Mouse (Mus musculus) retina, embryonic 14.5 days (tissue): ENCODE data around the gene Lyz2.
"Not testable (repeated sequence)": the region's sequence is repeated elsewhere in the genome, so short reads cannot be mapped to it uniquely, and the experiment has no call there.

ENCODE experiments used
- DNase-seq: peaks from one replicate; pipeline ENCODE4 v3.0.0-alpha.2; 2015; ENCODE audit warnings: low spot score

Lyz2 gene

DNA sequence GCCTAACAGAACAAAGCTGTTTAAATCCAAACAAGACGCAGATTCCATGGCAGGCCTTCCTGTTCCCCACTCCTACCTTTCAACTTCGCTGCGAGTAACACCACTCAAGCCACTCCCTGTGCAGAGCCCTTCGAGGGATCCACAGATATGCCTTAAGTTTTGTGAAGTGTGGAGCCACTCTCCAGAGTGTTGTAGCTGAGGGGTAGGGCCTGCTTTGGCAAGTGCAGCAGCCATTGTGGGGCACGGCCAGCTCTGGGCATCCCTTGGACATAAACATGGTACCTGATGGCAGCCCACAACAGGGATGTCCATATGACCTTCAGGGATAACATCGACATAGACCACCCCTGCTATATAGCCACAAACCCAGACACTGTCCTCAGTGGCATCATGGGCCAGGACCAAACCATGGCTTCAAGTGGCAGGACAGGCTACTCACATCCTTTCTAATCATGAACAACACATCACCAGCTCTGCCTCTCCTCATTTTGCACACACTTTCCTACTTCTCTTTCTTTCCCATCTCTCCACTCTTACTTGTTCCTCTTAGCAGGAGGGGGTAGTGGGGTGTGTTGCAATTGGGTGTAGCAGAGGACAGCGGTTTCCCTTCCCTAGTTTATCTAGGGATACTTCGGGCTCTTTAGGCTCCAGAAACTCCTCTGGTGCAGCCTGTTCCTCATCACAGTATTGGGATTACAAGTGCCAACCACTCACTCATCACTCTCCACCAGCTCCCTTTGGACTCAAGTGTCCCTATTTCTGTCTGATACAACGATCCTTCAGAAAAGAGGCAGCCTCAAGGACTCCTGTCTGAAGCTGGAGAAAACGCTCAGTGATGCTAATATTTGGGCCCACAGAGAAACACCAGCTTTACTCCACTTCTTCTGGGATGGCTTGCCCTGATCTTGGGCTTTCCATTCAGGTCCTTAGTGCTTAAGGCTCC is 2.7 kb upstream of the Lyz2 start:
- DNase-seq, result no peak

DNA sequence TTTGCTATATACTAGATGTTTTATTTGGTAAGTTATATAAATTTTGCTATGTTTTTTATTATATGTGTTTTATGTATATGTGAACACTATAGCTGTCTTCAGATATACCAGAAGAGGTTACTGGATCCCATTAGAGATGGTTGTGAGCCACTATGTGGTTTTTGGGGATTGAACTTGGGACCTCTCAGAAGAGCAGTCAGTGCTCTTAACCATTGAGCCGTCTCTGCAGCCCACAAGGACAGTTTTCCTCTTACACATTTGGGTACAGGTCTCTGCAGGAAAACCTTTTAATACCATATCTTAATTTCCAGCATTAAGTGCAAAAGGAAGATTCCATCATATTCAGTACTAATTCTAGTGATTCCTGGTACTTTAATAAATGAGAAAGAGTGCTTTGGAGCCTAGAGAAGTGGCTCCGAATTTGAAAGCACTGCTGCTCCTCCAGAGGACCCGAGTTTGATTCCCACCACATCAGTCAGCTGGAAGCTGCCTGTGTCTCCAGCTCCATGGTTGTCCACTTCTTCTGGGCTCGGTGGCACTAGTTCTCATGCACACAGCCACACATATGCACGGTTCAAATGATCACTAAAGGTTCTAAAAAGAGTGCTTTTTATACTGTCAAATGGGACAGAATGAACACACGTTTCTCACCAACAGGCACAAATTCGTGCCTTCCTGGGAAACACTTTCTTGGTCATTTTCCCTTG is 1.9 kb upstream of the Lyz2 start:
- no peak for DNase-seq

DNA sequence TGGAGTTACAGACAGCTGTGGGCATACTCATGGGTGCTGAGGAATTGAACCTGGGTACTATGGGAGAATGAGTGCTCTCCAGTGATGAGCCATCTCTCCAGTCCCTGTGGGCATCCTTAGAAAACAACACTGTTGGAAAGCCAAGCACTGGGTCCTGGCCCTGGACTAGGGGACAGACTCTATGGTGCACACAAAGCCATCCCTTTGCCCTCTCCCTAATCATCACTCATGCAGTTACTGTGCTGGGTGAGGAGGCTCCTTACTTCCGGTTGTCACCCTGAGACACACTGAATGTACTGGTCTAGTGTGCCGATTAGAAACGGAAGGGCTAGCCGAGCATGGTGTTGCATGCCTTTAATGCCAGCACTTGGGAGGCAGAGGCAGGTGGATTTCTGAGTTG is 1.1 kb upstream of the Lyz2 start:
- not testable (repeated sequence) for DNase-seq

DNA sequence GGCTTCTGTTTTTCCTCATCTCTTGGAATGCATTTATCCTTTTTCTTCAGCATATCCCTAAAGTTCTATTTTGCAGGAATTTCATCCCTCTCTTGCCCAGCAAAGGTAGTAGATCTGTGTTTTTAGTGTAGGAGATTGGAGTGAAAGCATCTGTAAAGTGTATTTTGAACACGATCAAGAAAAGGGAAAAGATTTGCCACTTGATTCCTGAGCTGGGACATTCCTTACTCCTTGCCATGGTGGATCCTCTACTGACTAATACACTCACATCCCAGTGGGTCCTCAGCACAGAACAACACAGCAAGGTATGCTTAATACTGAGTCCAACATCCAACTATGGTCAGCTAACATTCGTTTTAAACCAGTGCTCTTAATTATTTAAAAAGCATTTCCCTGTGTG is 430 bp upstream of the Lyz2 start:
- no peak for DNase-seq

DNA sequence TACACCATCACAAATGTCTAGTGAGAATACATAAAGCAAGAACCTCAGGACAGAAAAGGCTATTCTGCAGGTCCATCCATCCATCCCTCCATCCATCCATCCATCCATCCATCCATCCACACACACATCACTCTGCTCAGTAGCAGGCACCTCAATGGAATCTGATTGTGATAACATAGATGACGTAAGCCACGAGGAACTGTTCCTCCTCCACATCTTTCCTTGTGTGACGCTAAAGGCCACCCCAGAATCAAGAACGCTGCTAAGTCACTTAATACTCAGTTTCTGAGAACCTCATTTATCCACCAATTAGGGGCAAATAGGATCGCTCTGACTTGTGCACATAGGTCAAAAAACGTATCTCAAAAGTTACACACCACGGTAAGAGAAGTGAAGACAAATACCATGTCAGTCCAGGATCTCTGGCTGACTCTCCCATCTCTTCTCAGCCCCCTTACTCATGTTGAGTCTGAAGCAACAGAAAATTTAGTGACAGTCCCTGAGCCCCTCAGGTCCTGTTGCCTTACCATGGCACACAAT is 670 bp downstream of the Lyz2 start:
- no peak for DNase-seq

DNA sequence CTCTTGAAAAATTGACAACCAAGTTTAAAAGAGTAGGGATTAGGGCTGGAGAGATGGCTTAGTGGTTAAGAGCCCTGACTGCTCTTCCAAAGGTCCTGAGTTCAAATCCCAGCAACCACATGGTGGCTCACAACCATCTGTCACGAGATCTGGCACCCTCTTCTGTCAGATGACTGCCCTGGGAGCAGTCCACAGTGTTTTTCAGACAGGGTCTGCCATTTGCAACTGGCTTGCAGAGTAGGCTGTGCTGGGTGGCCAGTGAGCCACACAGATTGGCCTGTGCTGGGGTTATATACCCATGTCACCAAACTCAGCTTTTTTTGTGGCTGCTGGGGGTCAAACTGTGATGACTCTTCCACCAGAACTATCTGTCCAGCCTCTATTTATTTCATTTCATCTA is 2.1 kb downstream of the Lyz2 start:
- no peak for DNase-seq

DNA sequence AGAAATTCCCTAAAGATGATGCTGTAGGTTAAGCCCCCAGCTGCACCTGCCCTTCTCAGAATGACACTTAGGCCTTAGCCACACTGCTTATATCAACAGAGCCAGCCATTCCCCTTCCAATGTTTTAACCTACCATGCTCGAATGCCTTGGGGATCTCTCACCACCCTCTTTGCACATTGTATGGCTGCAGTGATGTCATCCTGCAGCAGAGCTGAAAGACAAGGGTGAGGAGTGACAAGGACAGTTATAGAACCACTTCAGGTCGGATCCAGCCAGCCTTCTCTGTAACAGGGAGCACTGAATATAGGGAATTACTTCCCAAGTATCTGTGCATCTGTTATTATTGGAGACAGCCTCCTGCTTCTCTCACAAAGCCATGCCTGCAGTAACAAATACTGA is 3.6 kb downstream of the Lyz2 start:
- DNase-seq, result not testable (repeated sequence)

DNA sequence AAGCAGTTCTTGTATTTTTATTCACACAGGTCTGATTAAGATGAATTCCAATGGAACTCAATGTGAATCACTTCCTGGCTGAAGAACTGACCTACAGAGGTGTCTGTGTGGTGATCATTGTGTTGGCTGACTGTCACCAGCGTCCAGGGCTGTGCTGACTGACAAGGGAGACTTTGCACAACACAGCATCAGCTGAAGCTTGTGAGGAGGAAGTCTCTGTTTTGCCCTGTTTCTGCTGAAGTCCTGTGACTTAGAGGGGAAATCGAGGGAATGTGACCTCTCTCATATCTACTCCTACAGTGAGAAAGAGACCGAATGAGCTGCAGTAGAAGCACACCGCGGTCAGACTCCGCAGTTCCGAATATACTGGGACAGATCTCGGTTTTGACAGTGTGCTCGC is 4.3 kb downstream of the Lyz2 start:
- DNase-seq, result not testable (repeated sequence)

DNA sequence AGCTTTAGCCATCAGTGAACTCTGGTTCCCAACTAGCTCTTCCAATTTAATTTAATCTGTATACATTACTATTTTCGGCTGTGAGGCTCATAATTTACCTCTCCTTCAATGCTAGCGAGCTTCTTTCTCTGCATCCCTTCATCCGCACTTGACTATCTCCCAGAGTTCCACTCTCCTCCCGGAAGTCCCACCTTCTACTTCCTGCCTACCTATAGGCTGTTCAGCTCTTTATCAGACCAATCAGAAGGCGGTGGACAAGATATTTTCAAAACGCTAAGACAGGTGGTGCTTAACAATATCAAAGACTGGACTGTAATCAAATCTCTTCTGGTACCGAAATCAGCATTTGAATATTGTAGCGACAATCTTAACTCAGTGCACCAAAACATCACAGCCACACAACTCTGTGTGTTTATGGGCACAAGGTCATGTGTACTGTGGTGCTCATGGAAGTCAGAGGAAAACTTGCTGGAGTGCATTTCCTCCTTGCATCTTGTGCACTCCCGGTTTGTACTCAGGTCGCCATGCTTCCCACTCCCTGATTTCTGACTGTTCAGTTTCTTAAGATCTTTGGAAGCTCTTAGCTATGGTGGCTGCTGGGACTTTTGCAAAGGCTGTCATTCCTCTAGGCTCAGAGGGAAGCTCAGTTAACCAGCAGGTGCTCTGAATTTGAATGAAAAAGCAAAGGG is 6.3 kb downstream of the Lyz2 start:
- DNase-seq, result no peak

DNA sequence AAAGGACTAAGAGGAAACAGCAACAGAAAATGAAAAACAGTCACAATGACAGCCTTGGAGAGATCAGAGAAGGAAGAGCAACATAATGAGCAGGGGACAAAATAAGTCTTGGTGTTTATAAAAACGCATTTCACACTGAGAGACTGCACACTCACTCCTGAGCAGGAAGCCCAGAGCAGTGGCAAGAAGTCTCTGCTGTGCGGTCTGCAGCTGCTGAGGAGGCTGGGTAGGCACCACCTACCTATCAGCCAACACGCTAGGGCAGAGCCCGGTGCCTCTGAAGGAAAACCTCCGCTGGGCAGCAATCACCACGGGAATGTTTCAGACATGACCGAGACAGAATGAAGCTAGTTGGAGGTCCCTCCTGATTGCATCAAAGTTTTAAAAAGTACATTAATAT is 7.5 kb downstream of the Lyz2 start:
- DNase-seq, result not testable (repeated sequence)

DNA sequence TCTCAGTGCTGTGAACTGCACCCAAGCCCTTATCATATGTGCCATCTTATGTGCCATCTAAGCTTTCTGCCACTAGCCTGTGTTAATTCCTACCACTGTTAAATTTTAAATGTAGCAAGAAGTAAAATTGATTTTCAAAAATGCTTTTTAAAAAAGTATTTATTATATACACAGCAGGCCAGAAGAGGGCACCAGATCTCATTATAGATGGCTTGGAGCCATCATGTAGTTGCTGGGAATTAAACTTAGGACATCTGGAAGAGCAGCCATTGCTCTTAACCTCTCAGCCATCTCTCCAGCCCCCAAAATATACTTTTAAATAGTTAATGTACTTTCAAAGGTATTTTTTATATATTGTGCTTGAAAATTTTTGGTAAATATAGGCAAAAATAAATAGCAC is 10.1 kb downstream of the Lyz2 start:
- peak; percentile 35 for DNase-seq

DNA sequence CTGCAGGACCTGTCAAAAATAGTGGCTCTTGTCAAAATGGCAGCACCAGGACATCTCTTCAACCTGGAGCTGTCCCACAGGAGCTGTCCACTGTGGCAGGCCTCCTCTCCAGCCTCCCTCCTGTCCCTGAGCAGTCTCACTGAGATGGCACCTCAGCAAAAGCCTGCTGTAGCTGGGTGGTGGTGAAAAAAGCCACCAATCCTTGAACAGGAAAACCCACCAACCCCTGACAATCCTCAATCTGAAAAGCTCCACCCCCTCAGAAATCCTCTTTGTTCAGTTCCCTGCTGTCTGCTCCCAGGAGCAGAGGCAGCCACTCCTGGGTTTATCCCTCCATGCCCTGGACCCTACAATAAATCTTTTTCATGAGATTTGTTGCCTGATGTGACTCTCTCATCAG is 22.3 kb downstream of the Lyz2 start:
- no peak for DNase-seq

DNA sequence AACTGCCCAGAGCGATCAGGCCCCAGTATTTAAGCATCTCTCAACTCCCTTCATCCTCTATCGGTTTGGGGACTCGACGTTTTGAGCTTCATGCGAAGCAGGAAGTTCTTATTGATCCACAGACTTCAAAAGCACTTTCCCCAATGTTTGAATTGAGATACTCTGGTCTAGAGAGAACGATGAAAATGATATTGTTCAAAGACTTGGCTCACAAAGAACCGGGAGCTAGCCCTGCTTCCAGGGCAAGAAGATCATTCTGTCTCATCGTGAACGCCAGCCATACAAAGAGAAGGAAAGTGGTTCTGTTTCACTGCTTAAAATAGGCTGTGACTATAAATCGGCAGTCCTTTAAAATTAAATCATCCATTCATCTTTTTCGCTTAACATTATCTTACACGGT is 43.5 kb downstream of the Lyz2 start, which contains the start of gene 9530003J23Rik:
Gene 9530003J23Rik, minus strand, starts transcription at position 101 of the 400 bp plus-strand sequence.
- no peak for DNase-seq

DNA sequence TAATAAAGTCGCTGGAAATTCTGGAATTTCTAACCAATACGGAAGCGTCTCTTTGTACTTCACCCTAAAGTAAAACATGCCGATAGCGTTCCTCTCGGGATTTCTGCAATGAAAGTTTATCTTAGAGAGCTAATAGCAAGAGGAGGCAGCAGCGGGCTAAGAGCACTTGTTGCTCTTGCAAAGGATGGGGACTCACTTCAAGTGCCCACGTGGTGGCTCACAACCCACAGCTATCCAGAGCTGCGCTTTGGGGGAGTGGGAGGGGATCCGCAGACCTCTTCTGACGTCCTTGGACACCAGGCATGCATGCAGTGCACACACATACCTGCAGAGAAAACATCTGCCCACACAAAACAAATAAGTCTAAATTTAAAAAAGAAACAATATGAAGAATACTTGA is 46.3 kb downstream of the Lyz2 start:
- no peak for DNase-seq

DNA sequence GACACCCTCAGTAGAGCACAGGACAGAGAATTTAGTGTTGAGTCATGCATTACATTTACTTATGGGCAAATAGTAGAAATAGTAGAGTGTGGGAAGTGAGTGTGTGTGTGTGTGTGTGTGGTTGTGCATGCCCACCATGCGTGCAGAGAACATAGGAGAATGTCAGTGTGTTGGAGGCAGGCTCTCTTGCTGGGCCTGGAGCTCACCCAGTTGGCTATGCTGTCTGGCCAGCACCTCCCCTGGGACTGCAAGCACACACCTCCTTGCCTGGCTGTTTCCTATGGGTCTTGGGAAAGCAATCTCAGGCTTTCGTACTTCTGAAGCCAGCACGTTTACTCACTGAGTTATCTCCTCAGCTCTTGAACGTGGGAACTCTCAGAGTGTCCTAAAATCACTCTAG is 47.3 kb downstream of the Lyz2 start:
- no peak for DNase-seq

DNA sequence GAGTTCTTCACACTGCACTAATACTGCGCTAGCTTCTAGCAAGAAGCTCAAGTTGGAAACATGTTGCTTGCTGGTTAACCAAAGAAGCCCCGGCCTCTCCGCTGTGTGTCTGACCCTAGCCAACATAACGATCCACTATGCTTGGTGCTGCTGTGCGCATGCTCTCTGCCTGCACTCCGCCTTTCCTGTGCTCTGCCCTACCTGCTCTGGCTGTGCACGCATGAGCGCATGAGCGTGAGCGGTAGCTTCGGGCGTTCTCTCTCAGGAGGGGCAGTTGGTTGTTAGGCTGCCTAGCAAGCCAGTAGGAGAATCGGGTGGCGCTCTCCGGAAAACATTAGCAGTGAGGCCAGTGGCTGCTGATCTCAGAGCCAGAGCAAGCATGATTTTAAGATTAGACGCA is 52.3 kb downstream of the Lyz2 start:
- no peak for DNase-seq
